Mouse (Mus musculus) left cerebral cortex, postnatal 10 days (tissue): ENCODE measurements around the gene Eif3m. TPM values are rescaled to one million over a fixed set of nuclear protein-coding genes. Genes with fewer than 3 reads are reported as not detected.

Source experiments
- DNase-seq, 2 experiments: peaks; one replicate each; pipeline ENCODE4 v3.0.0; 2021 to 2022; ENCODE audit warnings: low spot score in 2 of 2, mixed read lengths in 1 of 2; ENCODE audit errors: extremely low spot score in 1 of 2
- intact Hi-C: fragments of 180-260 bp; cut with DNase I; formaldehyde crosslinking; loops from one replicate; pipeline ENCODE4 v1.15.1; 2025
- total RNA-seq, 2 experiments: library from RNA; stranded (reverse); gene quantifications; 2 replicates each; pipeline ENCODE4 v1.2.3; 2021

Gene Eif3m
- total RNA-seq, 2 experiments from 2014 or later = 99.6 to 99.8 TPM

DNA sequence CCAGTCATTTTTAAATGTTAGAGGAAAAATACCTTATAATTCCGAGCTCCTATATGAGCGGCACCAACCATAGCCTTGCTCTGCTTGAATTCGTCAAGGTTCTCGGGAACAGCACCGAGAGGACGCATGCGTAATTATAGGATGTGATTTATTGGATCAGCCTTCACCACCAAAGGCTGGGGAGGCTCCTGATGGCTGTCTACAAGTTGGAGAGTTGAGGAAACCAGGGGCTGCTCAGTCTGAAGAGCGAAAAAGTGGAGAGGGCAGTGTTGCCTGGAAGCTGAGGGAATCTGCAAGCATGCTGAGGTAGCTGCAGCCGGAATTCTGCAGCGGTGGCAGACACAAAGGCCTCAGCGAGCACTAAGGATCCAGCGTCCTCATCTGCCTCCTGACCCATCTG, 4.4 kb upstream of the Eif3m start:
- intact Hi-C loops = no loop called here

DNA sequence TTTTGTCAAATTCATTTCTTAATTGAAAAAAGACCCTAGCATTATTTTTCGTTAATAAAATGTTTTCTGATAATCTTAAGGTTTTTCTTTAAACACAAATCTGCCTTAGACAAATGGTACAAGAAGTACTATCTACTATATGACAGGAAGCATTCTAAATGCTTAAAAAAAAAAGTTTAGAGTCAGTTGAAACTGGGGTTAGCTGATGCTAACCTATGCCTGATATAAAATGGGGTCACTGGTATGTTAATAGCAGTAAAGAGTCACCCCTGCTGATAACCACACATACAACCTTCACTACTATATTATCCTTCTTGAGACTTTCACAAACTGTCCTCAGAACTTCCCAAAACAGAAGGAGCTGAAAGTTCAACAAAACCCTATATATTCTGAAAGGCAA, 2.6 kb upstream of the Eif3m start:
- intact Hi-C loops = no loop called here
- no peak for DNase-seq

More for the DNA sequence above, 4.4 kb upstream of the Eif3m start:
- DNase-seq = no peak

DNA sequence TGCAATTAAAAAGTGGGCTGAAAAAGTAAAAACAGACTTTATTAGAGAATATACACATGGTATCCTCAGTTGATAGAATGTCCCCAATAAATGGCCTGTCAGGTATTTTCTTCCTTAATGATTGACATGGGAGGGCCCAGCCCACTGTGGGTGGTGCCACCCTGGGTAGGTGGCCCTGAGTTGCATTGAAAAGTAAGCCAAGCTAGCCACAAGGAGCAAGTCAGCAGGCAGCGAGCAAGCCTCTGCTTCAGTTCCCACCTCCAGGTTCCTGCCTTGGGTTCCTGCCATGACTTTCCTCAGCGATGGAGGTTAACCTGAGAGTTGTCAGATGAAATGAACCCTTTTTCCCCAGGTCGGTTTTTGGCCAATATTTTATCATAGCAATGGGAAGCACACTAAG, 922 bp upstream of the Eif3m start:
- no peak for DNase-seq
- intact Hi-C loops = no loop called here

- no peak for DNase-seq
- intact Hi-C loops = no loop called here
Observed at GRCm38 (mm10) chr2:105016192-105016966, 501 bp downstream of the Eif3m start.

DNA sequence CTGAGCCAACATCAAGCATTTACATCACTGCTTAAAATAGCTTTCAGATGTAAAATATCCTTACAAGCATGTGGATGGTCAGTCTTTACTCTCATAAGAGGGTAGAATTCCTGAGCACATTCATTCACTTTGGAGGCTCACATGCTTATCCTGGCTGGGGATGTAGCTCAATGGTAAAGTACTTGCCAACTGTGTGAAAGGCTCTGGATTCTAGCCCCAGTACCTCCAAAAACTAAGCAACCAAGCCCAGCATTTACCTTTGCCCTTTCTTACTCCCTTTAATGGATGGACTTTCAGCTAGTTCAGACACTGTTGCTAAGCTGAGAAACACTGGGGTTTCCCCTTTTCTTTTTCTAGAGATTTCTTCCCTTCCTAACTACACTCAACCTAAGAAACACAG, 9.6 kb downstream of the Eif3m start:
- intact Hi-C loops = no loop called here
- DNase-seq = no peak

- DNase-seq = no peak
- intact Hi-C loops = no loop called here
Observed at GRCm38 (mm10) chr2:104996201-104996600, 20.7 kb downstream of the Eif3m start.

GRCm38 (mm10) chr2:104994436-104994835, 22.4 kb downstream of the Eif3m start:
- DNase-seq = no peak
- intact Hi-C loops = no loop called here

DNA sequence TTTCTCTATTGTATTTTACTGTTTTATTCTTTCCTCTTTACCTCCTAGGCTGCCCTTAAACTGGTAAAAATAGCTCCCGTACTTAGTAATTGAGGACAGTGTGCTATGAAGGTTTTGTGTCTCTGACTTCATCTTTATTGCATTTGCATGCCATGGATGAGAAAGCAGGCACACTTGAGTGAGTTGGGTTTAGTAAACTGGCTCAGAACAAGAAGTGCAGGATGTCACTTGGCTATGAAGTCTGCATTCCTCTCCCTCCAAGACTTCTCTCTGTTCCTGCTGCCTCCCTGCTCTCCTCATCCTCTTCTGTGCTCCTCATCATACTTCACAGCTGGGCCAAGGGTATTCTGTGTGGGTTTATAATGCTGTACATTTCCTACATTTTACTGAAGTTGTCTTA, 27.9 kb downstream of the Eif3m start:
- DNase-seq = no peak
- intact Hi-C loops = no loop called here

DNA sequence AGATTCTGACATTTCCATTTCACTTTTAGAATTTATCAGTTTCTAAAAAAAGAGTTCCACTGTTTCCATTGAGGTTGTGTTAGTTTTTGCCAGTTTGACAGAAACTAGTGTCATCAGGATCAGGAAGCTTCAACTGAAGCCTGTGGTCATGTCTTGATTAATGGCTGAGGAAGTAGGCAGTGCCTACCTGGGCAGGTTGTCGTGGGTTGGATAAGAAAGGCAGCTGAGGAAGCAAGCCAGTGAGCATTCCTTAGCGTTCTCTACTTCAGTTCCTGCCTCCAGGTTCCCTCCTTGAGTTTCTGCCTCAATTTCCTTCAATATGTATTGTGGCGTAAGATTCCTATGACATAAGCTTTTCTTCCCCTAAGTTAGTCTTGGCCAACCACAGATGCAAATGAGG, 31.1 kb downstream of the Eif3m start:
- intact Hi-C loops = no loop called here
- DNase-seq = no peak

DNA sequence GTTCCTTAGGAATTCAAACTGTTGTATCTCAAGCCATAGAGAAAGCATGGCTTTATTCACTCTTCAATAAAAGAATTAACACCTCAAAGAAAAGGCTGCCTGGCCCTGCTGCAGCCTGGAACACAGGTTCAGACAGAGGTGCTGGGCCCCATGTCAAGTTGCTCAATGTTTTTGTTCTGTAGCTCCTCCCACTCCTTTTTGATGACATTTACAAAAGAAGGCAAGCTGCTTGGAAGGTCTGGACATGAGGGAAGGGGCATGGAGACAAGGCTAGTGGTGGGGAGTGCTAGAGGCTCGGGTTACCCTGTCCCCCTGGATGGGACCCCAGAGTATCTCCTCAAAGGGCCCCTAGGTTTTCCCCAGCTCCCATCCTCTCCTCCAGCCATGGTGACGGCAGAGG, 35.2 kb downstream of the Eif3m start:
- intact Hi-C loops = no loop called here
- no peak for DNase-seq

- intact Hi-C loops = no loop called here
- DNase-seq = no peak
Observed at GRCm38 (mm10) chr2:104964492-104964891, 52.4 kb downstream of the Eif3m start.

Other genes starting within 250 kb of the Eif3m start
- gene Qser1, start 200.3 kb downstream of the Eif3m start, total RNA-seq = 10 to 100 TPM; 11.7 to 12.9 TPM
- under 1 TPM; 0.30 to 0.41 TPM for gene Prrg4, start 167.2 kb downstream of the Eif3m start, total RNA-seq
- 1 to 10 TPM; 1.4 to 2.5 TPM for gene Ccdc73, start 149.3 kb downstream of the Eif3m start, total RNA-seq
- gene Gm11060, start 74.9 kb upstream of the Eif3m start, total RNA-seq = not detected
- gene Wt1, start 109.4 kb upstream of the Eif3m start, total RNA-seq = under 1 TPM in 1 of 2 experiments, not detected in 1; 0.18 TPM
- gene Them7, start 207.2 kb upstream of the Eif3m start, total RNA-seq = not detected